Mouse (Mus musculus): ENCODE measurements around the gene Commd9.

Gene Commd9

DNA sequence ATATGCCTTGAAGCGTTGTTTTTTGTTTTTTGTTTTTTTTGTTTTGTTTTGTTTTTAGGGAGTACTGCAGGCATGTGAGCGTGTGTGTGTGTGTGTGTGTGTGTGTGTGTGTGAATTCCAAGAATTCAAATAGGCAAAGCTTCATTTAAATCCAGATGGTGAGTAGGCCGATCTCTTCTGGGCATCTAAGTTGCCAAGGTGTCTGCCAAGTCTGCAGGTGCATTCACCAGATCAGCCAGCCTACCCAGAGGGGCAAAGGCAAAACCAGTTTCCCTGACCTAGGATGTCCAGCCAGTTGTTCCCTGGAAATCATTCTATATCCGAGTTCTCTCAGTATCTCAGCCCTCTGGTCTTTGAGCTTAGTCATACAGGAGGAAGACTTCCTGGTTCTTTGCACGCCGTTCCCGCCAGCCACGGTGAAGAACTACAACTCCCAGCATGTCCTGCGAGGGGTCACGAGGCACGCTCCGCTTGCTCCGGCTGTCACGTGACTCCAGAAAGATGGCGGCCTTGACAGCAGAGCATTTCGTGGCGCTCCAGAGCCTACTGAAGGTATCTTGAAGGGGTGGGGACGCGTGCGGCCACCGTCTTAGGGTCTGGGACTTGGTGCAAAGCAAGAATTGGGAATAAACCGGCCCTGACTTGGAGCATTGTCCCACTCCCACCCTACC lies at the start of gene Commd9:
Commd9 (plus strand) TSS at position 480 of the 671 bp plus-strand sequence.
- peak; percentile 84 for DNase-seq (ENCODE audit: low read depth, low spot score)

- DNase-seq (ENCODE audit: low read depth, low spot score), result no peak
Measured at GRCm38 (mm10) chr2:101842756-101843155, 43.3 kb upstream of the Commd9 start.

DNA sequence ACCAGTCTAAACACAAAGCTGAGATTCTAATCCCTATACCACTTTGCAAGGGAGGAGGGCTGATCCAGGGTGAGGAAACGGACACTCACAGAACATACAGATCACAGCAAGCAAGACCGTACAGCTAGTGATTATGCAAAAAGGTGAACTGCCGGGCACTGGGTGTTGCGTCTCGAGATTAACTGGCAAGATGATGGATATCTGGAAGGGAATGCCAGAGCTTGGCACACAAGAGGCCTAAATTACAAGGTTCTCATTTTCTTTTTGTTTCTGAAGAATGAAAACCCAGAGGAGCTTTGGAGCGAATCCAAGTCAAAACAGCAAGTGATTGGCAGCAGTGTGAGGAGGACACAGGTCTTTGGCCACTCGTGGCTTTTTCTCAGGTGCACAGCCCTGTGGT lies 31.3 kb upstream of the Commd9 start:
- DNase-seq (ENCODE audit: low read depth, low spot score), result no peak

GRCm38 (mm10) chr2:101856174-101856573 lies 29.9 kb upstream of the Commd9 start:
- DNase-seq (ENCODE audit: low read depth, low spot score), result no peak

- DNase-seq (ENCODE audit: low read depth, low spot score), result no peak
Measured at GRCm38 (mm10) chr2:101860920-101861485, 25.0 kb upstream of the Commd9 start.

DNA sequence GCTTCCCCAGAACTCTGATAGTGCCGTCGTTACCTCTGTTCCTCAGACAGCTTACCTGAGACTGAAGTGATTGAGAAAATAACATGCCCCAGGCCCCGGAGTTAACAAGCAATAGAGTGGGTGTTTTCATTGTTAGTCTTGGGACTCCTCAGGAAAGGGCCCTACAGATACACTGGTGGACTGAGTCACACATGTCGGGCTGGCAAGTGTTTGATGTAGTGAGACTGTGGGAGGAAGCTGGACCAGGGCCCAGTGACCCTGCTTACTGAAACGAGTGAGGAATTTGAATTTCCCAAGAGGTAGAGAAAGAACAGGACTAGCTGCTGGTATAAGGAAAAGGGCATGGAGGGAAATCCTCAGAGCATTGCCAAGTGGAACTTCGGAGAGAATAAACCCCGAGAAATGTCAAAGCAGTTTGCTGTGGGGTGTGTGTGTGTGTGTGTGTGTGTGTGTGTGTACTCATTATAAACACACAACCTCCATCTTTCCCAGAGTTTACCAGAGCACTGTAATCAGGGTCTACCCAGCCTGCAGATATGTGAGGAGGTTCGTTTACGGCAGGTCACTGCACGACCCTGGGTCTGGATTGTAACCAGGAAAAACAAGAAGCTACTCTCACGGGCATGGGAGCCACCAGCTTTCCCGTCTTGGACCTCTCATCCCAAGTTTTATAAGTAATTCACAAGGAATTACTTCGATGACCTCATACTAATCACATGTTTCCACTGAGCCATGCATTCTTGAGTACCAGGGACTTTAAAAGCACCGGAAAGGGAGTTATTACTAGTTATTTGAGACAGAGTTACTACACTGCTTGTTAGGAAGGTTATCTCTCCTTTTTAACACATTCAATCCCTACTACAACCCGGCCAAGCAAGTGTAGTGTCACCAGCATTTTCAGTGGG lies 23.6 kb upstream of the Commd9 start:
- DNase-seq (ENCODE audit: low read depth, low spot score), result no peak

DNA sequence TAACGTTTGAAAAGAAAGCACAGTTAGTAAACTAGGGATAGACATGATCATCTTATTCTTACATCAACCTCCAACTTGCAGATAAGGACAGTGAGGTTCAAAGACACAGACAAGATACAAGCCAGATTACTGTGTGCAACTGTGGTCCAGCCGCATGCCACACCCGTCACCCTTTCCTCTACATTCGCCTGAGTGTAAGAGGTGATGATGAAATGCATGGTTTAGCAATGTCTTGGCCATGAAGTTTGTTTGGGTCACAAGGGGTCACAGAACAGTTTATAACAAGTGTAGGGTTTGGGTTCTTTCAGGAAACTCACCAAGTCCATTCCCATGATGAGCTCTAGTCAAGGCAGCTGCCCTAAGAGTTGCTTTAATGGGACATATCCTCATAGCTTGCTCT lies 17.4 kb upstream of the Commd9 start:
- no peak for DNase-seq (ENCODE audit: low read depth, low spot score)

- no peak for DNase-seq (ENCODE audit: low read depth, low spot score)
Measured at GRCm38 (mm10) chr2:101871179-101871578, 14.9 kb upstream of the Commd9 start.

DNA sequence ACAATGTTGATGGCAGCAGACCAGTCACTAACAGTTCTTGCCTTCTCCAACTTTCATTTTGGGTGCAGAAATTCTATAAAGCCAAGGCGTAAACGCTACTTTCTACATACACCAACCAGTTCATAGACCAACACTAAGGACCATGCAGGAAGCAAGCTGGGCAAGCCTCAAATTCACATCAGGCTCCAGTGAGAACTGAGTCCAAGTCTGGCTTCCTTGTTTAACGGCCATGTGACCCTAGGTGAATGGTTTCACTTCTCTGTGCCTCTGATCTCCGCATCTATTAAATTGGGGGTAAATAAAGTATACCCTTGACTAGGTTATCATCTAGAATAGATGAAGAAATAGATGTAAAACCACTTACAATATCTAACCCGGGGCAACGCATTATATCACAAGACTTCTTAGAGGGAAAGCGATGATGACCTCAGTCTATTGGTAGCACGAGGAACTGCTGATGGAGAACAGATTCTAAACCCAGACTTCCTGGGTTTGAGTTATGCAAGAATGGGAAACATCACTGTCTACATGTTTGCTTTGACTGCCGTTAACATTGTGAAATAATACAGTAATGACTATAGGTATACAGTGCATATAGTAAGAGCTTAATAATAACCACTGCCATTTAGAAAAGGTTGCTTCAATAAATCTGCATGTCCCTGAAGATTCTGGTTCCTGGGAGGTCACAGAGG lies 4.4 kb upstream of the Commd9 start:
- no peak for DNase-seq (ENCODE audit: low read depth, low spot score)

GRCm38 (mm10) chr2:101882998-101883397 lies 3.0 kb upstream of the Commd9 start, which contains the start of gene Prr5l:
Gene Prr5l, minus strand, starts transcription at chr2:101883027.
- DNase-seq (ENCODE audit: low read depth, low spot score), result no peak

DNA sequence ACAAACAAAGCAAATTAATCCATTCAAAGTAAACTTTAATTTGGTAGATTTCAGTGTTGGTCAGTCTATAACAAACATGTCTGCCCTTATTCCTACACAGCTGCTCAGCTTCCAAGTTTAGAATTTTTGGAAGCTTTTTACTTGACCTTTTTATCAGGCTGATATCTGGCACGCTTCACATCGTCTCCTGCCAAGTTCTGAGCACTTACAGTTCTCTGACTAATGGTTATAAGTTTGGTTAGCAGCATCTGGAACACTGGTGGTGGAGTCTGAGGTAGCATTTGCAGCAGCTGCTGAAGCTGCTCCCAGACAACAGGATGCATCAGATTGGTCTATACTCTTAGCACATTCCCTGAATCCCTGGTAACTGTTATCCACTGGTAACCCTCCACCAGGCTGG lies 1.8 kb upstream of the Commd9 start:
- no peak for DNase-seq (ENCODE audit: low read depth, low spot score)

GRCm38 (mm10) chr2:101888886-101889285 lies 2.8 kb downstream of the Commd9 start:
- DNase-seq (ENCODE audit: low read depth, low spot score), result no peak

GRCm38 (mm10) chr2:101891143-101891542 lies 5.1 kb downstream of the Commd9 start:
- DNase-seq (ENCODE audit: low read depth, low spot score), result no peak

DNA sequence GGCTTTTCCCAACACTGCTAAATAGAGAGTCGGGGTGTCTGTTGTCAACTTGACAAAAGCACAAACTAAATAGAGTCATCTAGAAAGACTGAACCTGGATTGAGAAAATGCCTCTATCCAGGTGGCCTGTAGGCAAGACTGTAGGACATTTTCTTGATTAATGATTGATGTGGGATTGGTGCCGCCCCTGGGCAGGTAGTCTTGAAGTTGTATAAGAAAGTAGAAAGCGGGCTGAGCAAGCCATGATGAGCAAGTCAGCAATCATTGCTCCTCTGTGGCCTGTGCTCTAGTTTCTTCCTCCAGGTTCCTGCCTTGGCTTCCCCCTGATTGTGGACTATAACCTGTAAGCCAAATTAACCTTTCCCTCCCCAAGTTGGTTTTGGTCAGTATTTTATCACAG lies 8.1 kb downstream of the Commd9 start:
- no peak for DNase-seq (ENCODE audit: low read depth, low spot score)

- DNase-seq (ENCODE audit: low read depth, low spot score), result no peak
Measured at GRCm38 (mm10) chr2:101896425-101897204, 10.6 kb downstream of the Commd9 start.

- DNase-seq (ENCODE audit: low read depth, low spot score), result no peak
Measured at GRCm38 (mm10) chr2:101902196-101902595, 16.1 kb downstream of the Commd9 start.

DNA sequence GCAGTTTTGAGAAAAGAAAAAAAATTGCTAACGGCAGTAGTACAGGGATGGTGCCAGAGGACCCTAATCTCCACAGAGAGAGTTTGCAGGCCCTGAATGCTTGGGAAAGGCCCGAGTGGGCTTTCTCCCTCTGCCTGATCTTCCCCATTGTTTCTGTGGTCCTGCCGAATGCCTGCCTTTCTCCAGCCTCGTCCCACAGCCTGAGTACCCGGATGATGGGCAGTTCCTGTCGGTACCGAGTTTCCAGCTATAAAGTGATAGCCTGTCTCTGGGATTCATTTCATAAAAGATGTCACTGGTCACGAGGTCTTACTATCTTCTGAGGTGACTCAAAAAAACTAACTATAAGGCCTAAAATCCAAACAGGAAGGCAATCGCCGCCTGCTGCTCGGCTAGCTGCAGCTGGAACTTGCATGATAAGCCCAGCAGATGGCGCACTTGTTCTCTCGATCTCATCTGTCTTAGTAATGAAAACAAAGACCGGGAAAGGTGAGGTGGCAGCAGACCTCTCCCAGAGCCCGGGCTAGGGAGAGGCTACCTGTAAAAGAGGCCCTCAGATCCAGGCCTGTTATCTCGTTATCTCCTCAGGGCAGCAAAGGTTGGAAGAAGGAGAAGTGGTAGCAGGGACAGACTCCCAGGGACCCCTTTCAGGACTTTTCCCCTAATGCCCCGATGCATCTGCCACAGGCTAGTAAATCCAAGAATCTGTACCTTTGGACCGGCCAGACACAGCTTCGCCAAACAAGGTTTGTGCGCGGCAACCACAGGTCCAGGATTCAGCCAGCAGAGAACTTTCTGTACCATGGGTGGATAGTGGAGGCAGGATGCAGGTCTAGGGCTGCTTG lies 19.7 kb downstream of the Commd9 start:
- peak; percentile 66 for DNase-seq (ENCODE audit: low read depth, low spot score)

GRCm38 (mm10) chr2:101906379-101906690 lies 20.3 kb downstream of the Commd9 start:
- no peak for DNase-seq (ENCODE audit: low read depth, low spot score)

- no peak for DNase-seq (ENCODE audit: low read depth, low spot score)
Measured at GRCm38 (mm10) chr2:101907386-101908022, 21.5 kb downstream of the Commd9 start.

DNA sequence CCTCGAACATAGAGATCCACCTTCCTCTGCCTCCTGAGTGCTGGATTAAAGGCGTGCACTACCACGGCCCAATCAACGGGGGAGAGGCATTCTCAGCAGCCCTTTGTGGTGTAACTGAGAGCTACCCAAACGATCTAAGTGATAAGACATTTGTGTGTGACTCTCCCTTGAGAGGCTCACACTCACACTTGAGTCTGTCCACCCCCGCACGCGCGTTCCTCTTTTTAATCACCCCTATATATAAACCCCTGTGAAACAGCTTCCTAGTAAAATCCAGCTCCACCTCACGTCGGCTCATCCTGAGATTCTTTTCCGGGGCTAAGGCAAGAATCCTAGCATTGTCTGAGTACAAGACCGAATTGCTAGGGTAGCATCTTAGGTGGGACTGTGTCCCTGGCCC lies 22.7 kb downstream of the Commd9 start:
- DNase-seq (ENCODE audit: low read depth, low spot score), result no peak
